Mouse (Mus musculus) heart, postnatal 25 days (tissue): Measurements from ENCODE around the gene Loxl1. TPM values are rescaled to one million over a fixed set of nuclear protein-coding genes. Genes with fewer than 3 reads are reported as not detected.
"Not testable (repeated sequence)": the region's sequence is repeated elsewhere in the genome, so short reads cannot be mapped to it uniquely, and the experiment has no call there.

Source experiments
- DNase-seq: peaks from one replicate; pipeline ENCODE4 v3.0.0; 2022; ENCODE audit warnings: low spot score
- intact Hi-C: fragments of 180-260 bp; cut with DNase I; formaldehyde crosslinking; loops from one replicate; pipeline ENCODE4 v1.15.1; 2025
- total RNA-seq, 2 experiments: library from RNA; stranded (reverse); gene quantifications; 2 replicates each; pipeline ENCODE4 v1.2.3; 2021

The Loxl1 gene
- total RNA-seq, 2 experiments from 2014 or later = 36.6 to 36.7 TPM

DNA sequence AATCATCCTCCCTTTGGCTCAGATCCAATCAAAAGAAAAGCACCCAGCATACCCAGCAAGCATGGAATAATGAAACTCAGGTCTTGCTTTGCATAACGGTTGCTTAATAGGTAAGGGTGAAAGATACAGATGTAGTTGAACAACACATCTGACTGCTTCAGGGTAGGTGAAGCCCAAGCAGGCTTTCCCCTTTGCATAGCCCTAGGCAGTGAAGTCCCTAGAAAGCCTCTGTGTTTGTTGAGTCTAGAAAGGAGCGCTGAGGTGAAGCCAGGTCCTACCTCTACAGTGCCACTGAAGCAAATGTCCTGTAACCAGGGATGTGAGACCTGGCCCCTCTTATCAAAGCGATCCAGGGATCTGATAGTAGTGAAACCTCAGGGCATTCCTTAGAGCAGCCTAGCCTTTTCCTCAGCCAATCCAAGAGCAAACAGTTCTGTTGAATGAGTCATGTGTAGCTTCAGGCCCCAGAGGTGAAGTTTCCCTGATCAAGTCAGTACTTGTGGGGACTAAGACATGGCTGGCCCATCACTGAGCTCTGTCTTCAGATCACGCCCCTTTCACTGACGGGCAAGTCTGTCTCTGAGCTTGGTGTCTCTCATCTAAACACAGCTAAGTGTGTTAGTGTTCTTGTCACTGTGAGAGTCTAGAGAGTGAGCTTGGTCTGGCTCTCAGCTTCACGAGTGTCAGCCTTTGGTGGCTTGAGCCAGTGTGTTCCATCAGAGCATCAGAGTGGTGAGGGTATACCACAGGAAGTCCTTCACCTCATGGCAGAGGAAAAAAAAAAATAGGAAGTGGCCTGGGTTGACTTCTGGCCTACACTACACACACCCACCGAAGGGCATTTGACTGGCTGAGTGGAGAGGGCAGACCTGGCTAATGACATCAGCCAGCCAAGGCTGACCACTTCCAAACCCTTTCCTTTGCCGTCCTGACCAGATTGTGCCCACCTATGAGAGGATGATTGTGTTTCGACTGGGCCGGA is 57.0 kb downstream of the Loxl1 start:
- DNase-seq = no peak
- intact Hi-C loops = no loop called here

DNA sequence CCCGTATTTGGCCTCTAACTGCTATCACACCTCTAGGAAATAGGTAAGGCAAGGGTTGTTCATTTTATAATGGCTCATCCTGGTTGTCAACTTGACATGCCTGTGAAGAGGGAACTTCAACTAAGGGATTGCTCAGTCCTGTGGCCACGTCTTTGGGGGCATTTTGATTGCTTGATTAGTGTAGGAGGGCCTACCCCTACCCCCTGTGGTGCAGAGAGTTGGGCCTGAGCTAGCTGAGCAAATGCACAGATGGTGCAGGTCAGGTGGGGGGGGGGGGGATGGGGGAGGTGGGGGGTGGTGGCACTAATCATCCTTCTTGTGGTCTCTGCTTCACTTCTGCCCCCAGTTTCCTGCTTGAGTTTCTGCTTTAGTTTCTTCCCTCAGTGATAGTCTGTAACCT is 57.9 kb downstream of the Loxl1 start:
- DNase-seq = no peak
- intact Hi-C loops = no loop called here

DNA sequence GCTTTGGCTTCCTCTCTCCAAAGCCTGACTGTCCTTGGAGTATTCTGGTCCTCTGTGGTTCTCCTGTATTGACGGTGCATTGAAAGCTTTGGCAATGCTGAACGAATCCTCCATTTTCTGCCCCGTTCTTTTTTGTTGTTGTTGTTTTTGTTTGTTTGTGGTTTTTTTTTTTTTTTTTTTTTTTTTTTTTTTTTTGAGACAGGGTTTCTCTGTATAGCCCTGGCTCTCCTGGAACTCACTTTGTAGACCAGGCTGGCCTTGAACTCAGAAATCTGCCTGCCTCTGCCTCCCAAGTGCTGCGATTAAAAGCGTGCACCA is 59.2 kb downstream of the Loxl1 start:
- intact Hi-C loops = loop anchor here (2.0 kb wide), 1 partner anchor 17 kb away; no protein-coding TSS in a partner anchor

DNA sequence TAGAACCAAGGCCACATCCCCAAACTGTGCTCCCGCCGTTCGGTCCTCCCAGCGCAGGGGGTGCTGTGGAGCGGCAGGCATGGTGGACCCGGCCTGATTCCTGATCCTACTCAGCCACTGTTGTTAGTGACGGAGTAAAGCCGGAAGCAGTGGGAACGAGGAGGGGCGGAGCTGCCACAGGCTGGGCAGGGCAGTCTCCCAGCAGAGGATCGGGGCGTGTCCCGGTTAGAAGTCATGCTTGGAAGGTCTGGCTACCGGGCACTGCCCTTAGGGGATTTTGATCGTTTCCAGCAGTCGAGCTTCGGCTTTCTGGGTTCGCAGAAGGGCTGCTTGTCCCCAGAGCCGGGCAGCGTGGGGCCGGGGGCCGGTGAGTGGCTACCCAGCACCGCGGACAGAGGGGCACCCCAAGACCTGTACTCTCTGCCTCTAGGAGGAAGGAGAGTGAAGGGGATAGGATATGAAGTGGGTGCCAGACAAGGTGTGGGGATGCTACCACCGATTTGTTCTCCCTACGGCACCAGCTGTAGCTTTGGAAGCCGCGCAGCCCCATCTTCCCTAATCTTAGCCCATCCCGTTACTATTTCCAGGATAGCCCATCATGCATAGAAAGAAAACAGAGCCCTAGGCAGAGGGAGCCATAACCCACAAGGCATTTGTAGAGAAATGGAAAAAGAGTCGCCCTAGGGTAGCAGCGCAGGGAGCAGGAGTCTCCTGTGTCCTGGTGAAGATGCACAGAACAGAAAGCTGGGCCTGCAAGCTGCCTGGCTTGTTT is 59.8 kb downstream of the Loxl1 start, which contains the start of gene Stoml1:
TSS of gene Stoml1 (plus strand) at position 132 of the 772 bp plus-strand sequence.
- intact Hi-C loops = loop anchor here (2.0 kb wide), 1 partner anchor 18 kb away; no protein-coding TSS in a partner anchor
- DNase-seq = peak; percentile 92

More for the DNA sequence above, 59.2 kb downstream of the Loxl1 start:
- DNase-seq = not testable (repeated sequence)

DNA sequence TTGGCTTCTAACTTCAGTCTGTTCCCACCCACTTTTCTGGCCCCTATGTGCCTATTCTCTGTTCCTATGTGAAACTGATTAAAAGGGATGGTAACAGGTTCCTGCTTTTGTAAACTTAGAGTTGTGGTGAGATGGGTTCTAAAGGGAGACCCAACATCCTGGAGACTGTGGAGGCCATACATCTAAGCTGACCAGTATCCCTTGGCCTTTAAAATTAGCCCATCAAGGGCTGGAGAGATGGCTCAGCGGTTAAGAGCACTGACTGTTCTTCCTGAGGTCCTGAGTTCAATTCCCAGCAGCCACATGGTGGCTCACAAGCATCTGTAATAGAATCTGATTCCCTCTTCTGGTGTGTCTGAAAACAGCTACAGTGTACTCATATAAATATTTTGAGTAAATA is 62.3 kb downstream of the Loxl1 start:
- DNase-seq, intact Hi-C loops: not testable (repeated sequence)

GRCm38 (mm10) chr9:58250322-58250721 is 62.7 kb downstream of the Loxl1 start:
- intact Hi-C loops = no loop called here
- DNase-seq = no peak

DNA sequence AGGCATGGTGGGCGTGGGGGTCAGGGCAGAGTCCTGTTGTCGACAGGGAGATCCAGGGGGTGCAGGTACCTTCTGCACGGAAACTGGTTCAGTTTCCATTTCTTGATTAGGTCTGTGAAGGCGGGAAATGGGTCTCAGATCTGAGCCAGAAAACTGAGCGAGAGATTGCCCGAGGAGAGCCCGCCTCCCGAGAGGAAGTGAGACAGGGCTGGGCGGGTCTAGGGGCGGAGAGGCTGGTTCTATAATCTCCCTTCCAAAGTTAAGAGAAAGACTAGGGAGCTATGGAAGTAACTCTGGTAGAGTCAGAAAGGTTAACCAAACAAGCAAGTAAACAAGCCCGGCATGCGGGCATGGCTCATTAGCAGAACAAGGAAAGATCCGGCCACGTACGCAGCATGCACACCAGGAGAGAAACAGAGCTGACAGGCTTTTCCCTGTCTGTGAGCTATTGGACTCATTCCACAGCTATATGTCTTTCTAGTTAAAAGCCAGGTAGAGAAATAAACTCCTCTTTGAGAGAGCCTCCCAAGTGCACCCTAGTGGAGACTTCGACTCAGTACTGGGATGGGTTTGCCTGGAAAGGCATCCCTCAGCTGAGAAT is 63.3 kb downstream of the Loxl1 start, which contains the start of gene Pml:
TSS of gene Pml (minus strand) at position 195 of the 601 bp plus-strand sequence.
- intact Hi-C loops = no loop called here
- peak; percentile 70 for DNase-seq

- intact Hi-C loops = no loop called here
Measured at GRCm38 (mm10) chr9:58248746-58249413, 64.1 kb downstream of the Loxl1 start.

GRCm38 (mm10) chr9:58247064-58247759 is 65.8 kb downstream of the Loxl1 start:
- intact Hi-C loops = loop anchor here (1.0 kb wide), 1 partner anchor 34 kb away; no protein-coding TSS in a partner anchor
- DNase-seq = peak; percentile 69

More at GRCm38 (mm10) chr9:58248746-58249413, 64.1 kb downstream of the Loxl1 start:
- DNase-seq = no peak

DNA sequence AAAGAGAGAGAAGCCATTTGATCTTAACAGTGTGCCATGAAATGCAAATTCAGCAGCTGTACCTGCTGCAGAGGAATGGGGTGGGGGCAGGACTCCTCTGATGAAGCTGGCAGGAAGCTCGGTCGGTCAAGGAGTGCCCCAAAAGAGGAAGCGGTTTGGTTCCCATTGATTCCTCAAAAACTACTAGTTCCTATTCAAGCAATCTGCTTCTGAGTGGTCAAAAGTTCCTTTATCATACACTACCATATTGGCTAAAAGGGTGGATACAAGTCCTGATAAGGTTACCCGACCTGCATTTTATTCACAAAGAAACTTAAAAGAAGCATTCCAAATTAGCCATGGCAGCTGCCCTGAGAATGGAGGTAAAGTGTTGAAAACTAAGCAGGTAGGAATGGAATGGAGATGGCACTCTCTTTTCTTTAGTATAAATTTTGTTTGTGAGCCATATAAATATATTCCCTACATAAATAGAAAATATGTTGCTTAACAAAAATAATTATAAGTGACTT is 66.8 kb downstream of the Loxl1 start:
- intact Hi-C loops = no loop called here
- no peak for DNase-seq

DNA sequence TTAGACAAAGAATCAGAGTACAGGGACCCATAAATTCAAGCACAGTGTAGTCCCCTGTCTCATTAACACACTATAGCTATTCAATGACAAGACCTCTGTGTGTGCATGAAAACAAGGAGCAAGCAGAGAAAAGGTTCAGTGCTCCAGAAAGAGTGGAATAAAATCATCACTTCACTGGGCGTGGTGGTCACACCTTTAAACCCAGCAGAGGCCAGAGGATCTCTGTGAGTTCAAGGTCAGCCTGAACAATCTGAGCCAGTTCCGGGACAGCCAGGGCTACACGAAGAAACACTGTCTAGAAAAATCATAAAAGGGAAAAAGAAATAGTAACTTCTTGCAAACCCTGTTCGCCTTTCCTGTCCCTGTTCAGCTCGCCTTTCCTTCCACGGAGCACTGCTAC is 69.3 kb downstream of the Loxl1 start:
- intact Hi-C loops = no loop called here
- no peak for DNase-seq

GRCm38 (mm10) chr9:58242696-58243095 is 70.3 kb downstream of the Loxl1 start:
- no peak for DNase-seq
- intact Hi-C loops = no loop called here

DNA sequence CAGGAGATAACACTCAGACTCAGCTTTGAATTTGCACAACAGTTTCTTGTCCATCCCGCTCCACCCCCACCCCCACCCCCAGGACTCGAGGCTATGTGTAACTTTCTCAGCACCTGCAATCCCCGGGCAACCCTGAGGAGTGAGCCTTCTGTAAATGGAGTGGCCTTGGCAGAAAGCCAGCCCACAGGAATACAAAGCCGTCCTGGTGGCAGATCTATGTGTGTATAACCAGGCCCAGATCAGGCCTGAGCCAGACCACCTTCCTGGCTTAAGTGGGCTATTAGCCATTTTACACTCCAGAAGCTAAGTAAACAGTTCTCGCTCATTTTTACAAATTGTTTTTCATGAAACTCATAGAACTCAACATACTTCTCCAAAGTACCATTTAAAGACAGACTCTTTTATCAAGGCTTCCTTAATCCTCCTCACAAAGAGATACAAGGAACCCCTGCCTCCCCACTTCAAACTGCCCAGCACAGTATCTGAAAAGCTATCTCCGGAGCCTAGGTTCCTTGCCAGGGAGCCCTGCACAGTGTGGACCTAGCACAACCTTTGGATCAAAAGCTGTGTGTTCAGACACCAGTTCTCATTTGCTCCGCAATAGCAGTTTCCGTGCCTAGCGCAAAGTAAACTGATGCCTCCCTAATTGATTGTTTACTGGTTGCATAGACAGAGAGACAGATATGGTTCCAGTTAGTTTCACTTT is 71.1 kb downstream of the Loxl1 start:
- intact Hi-C loops = no loop called here
- no peak for DNase-seq

Other genes with a start within 250 kb of the Loxl1 start
- gene Stra6, start 249.4 kb downstream of the Loxl1 start, total RNA-seq = 1 to 10 TPM in 1 of 2 experiments, under 1 TPM in 1; 0.23 to 1.0 TPM
- not detected for gene Ccdc33, start 194.4 kb downstream of the Loxl1 start, total RNA-seq
- 10 to 100 TPM; 31.4 to 33.0 TPM for gene Islr, start 108.9 kb downstream of the Loxl1 start, total RNA-seq
- 1 to 10 TPM; 1.0 to 1.2 TPM for gene Islr2, start 108.9 kb downstream of the Loxl1 start, total RNA-seq
- gene Pml, start 63.4 kb downstream of the Loxl1 start, total RNA-seq = 10 to 100 TPM in 1 of 2 experiments, 1 to 10 TPM in 1; 10.0 to 12.6 TPM
- 10 to 100 TPM; 10.3 to 13.5 TPM for gene Stoml1, start 60.0 kb downstream of the Loxl1 start, total RNA-seq
- gene Tbc1d21, start 57.3 kb upstream of the Loxl1 start, total RNA-seq = not detected
- gene Insyn1, start 175.4 kb upstream of the Loxl1 start, total RNA-seq = 10 to 100 TPM; 14.9 to 15.4 TPM
- 10 to 100 TPM; 10.9 to 12.4 TPM for gene Cd276, start 242.3 kb upstream of the Loxl1 start, total RNA-seq